Mouse (Mus musculus): ENCODE data around the gene Fam71a. TPM values are rescaled to one million over a fixed set of nuclear protein-coding genes. Genes with fewer than 3 reads are reported as not detected.
A peak's percentile ranks its signal among the peaks of the same experiment; 100 is the strongest.

Gene Fam71a
- polyA plus RNA-seq, 1 experiment from 2014 or later, result not detected

- no peaks in the 10 kb centered on the region for H3K9me3 ChIP-seq (ENCODE audit: low read length)
- no peak overlapping the region for H3K4me3 ChIP-seq (ENCODE audit: low read depth, low read length)
- peaks cover 2% of the 10 kb centered on the region; the same call in 1 of the 2 replicates for H3K4me1 ChIP-seq (ENCODE audit: insufficient read depth)
- ATAC-seq (no peak), DNase-seq (no peak)
- no peak overlapping the region for H3K4me2 ChIP-seq (ENCODE audit: low read depth, low read length)
- no peak overlapping the region for H3K9ac ChIP-seq (replicated peaks)
- WGBS (ENCODE audit: insufficient replicate concordance), result 60% methylated on average over 2 of the region's 2 CpGs
- TF ChIP-seq CTCF (IDR thresholded peaks at IDR 0.05; ENCODE audit: low read depth), result no peak
- no peak for TF ChIP-seq EP300 (IDR thresholded peaks at IDR 0.05; ENCODE audit: low read depth)
- 0 out of 2 replicates have a peak, but pooled peaks cover 2% of the 10 kb centered on the region for H3K27me3 ChIP-seq (ENCODE audit: insufficient read depth, low read length)
- H3K36me3 ChIP-seq (replicated peaks; ENCODE audit: insufficient read depth, low read length), result no peaks in the 10 kb centered on the region
- no peak overlapping the region for H3K27ac ChIP-seq (ENCODE audit: low read depth)
Observed at GRCm38 (mm10) chr1:191123696-191124095, 40.9 kb downstream of the Fam71a start.

- ATAC-seq, result no peak
- Histone ChIP-seq H3K4me1 (ENCODE audit: insufficient read depth) (peaks cover 2% of the 10 kb centered on the region; the same call in 1 of the 2 replicates), H3K4me3 (ENCODE audit: low read depth, low read length) (no peak overlapping the region), H3K4me2 (ENCODE audit: low read depth, low read length) (no peak overlapping the region), H3K27me3 (ENCODE audit: insufficient read depth, low read length) (0 out of 2 replicates have a peak, but pooled peaks cover 2% of the 10 kb centered on the region), H3K9ac (replicated peaks) (no peak overlapping the region), H3K9me3 (ENCODE audit: low read length) (no peaks in the 10 kb centered on the region), H3K36me3 (replicated peaks; ENCODE audit: insufficient read depth, low read length) (no peaks in the 10 kb centered on the region), H3K27ac (ENCODE audit: low read depth) (no peak overlapping the region)
- TF ChIP-seq EP300 (IDR thresholded peaks at IDR 0.05; ENCODE audit: low read depth) (no peak), CTCF (IDR thresholded peaks at IDR 0.05; ENCODE audit: low read depth) (no peak)
- 55% methylated on average over 3 of the region's 3 CpGs for WGBS (ENCODE audit: insufficient replicate concordance)
- DNase-seq, result no peak
Observed at GRCm38 (mm10) chr1:191122744-191123143, 41.9 kb downstream of the Fam71a start.

GRCm38 (mm10) chr1:191115514-191116238 lies 48.9 kb downstream of the Fam71a start:
- ATAC-seq (peak; percentile 16; the same call in 1 of the 2 replicates), DNase-seq (no peak)
- WGBS (ENCODE audit: insufficient replicate concordance), result 63% methylated on average over 11 of the region's 11 CpGs
- no peak overlapping the region for H3K9ac ChIP-seq (replicated peaks)
- peaks cover 3% of the 10 kb centered on the region; the same call in 1 of the 2 replicates for H3K4me1 ChIP-seq (ENCODE audit: insufficient read depth)
- H3K9me3 ChIP-seq (ENCODE audit: low read length), result no peaks in the 10 kb centered on the region
- H3K27me3 ChIP-seq (ENCODE audit: insufficient read depth, low read length), result no peaks in the 10 kb centered on the region
- no peak overlapping the region for H3K4me3 ChIP-seq (ENCODE audit: low read depth, low read length)
- H3K36me3 ChIP-seq (replicated peaks; ENCODE audit: insufficient read depth, low read length), result no peaks in the 10 kb centered on the region
- H3K27ac ChIP-seq (ENCODE audit: low read depth), result peak overlapping the region; percentile 48
- no peak for TF ChIP-seq CTCF (IDR thresholded peaks at IDR 0.05; ENCODE audit: low read depth)
- no peak for TF ChIP-seq EP300 (IDR thresholded peaks at IDR 0.05; ENCODE audit: low read depth)
- no peak overlapping the region for H3K4me2 ChIP-seq (ENCODE audit: low read depth, low read length)

GRCm38 (mm10) chr1:191114868-191115267 lies 49.7 kb downstream of the Fam71a start:
- Histone ChIP-seq H3K9ac (replicated peaks) (no peak overlapping the region), H3K4me1 (ENCODE audit: insufficient read depth) (peaks cover 3% of the 10 kb centered on the region; the same call in 1 of the 2 replicates), H3K27me3 (ENCODE audit: insufficient read depth, low read length) (no peaks in the 10 kb centered on the region), H3K27ac (ENCODE audit: low read depth) (peak overlapping the region; percentile 48), H3K9me3 (ENCODE audit: low read length) (no peaks in the 10 kb centered on the region), H3K4me2 (ENCODE audit: low read depth, low read length) (no peak overlapping the region), H3K4me3 (ENCODE audit: low read depth, low read length) (no peak overlapping the region), H3K36me3 (replicated peaks; ENCODE audit: insufficient read depth, low read length) (no peaks in the 10 kb centered on the region)
- WGBS (ENCODE audit: insufficient replicate concordance), result 43% methylated on average over 7 of the region's 7 CpGs
- TF ChIP-seq CTCF (IDR thresholded peaks at IDR 0.05; ENCODE audit: low read depth), result no peak
- TF ChIP-seq EP300 (IDR thresholded peaks at IDR 0.05; ENCODE audit: low read depth), result no peak
- ATAC-seq (0 out of 2 replicates have a peak, but pooled peaks have one; percentile 22), DNase-seq (no peak)

Other genes with a start within 250 kb of the Fam71a start
- gene Angel2, start 239.7 kb downstream of the Fam71a start, polyA plus RNA-seq (2015; fragmentation: Nextera tagmentation; extraction: Ambion mirVana), result 13.3 and 15.8 TPM in 2 replicates
- 0.27 and 0.31 TPM in 2 replicates for gene Vash2, start 185.5 kb downstream of the Fam71a start, polyA plus RNA-seq (2015; fragmentation: Nextera tagmentation; extraction: Ambion mirVana)
- gene Flvcr1, start 138.7 kb downstream of the Fam71a start, polyA plus RNA-seq (2015; fragmentation: Nextera tagmentation; extraction: Ambion mirVana), result 2.6 and 3.0 TPM in 2 replicates
- 0.49 TPM in 1 of 2 replicates, not detected in the other for gene Spata45, start 128.2 kb downstream of the Fam71a start, polyA plus RNA-seq (2015; fragmentation: Nextera tagmentation; extraction: Ambion mirVana)
- gene Tatdn3, start 101.9 kb downstream of the Fam71a start, polyA plus RNA-seq (2015; fragmentation: Nextera tagmentation; extraction: Ambion mirVana), result 6.0 and 6.5 TPM in 2 replicates
- gene Nsl1, start 101.8 kb downstream of the Fam71a start, polyA plus RNA-seq (2015; fragmentation: Nextera tagmentation; extraction: Ambion mirVana), result 5.2 and 5.7 TPM in 2 replicates
- gene Batf3, start 67.0 kb downstream of the Fam71a start, polyA plus RNA-seq (2015; fragmentation: Nextera tagmentation; extraction: Ambion mirVana), result 1.6 and 2.2 TPM in 2 replicates
- 1.00 and 1.3 TPM in 2 replicates for gene Atf3, start 53.2 kb upstream of the Fam71a start, polyA plus RNA-seq (2015; fragmentation: Nextera tagmentation; extraction: Ambion mirVana)
- 36.6 and 37.0 TPM in 2 replicates for gene Nenf, start 153.4 kb upstream of the Fam71a start, polyA plus RNA-seq (2015; fragmentation: Nextera tagmentation; extraction: Ambion mirVana)
- 3.8 and 4.4 TPM in 2 replicates for gene Tmem206, start 161.1 kb upstream of the Fam71a start, polyA plus RNA-seq (2015; fragmentation: Nextera tagmentation; extraction: Ambion mirVana)
- 27.1 and 30.7 TPM in 2 replicates for gene Ppp2r5a, start 238.5 kb upstream of the Fam71a start, polyA plus RNA-seq (2015; fragmentation: Nextera tagmentation; extraction: Ambion mirVana)